Mouse (Mus musculus) midbrain, postnatal 0 days (tissue): ENCODE measurements around the gene Ssbp2. TPM values are rescaled to one million over a fixed set of nuclear protein-coding genes. Genes with fewer than 3 reads are reported as not detected.

Experiments
- ATAC-seq: fragments of 200-750 bp; cut with Nextera tagmentation; 2 replicates; pipeline ENCODE4 v1.8.0; 2017; ENCODE audit warnings: moderate number of reproducible peaks, mild to moderate bottlenecking, moderate TSS enrichment, moderate library complexity; ENCODE audit not compliant: low FRiP score
- DNase-seq: peaks from one replicate; pipeline ENCODE4 v3.0.0-alpha.2; 2015; ENCODE audit warnings: low spot score
- H3K27ac ChIP-seq: fragments of 300-500 bp; sonication (generic); 2 replicates; pipeline ENCODE4 v1.5.1; 2014; ENCODE audit warnings: low read depth, mild to moderate bottlenecking, low read length, mixed read lengths
- H3K27me3 ChIP-seq: fragments of 300-500 bp; sonication (generic); 2 replicates; pipeline ENCODE4 v1.6.1; 2014; ENCODE audit warnings: low read length, control low read depth, mixed read lengths; ENCODE audit not compliant: insufficient read depth
- H3K36me3 ChIP-seq: fragments of 300-500 bp; sonication (generic); 2 replicates; pipeline ENCODE4 v1.6.1; 2014; ENCODE audit warnings: low read length, control low read depth, mixed read lengths; ENCODE audit not compliant: insufficient read depth
- H3K4me1 ChIP-seq: fragments of 300-500 bp; sonication (generic); 2 replicates; pipeline ENCODE4 v1.6.1; 2014; ENCODE audit warnings: mild to moderate bottlenecking, control low read depth, antibody characterized with exemption, low read length, mixed read lengths; ENCODE audit not compliant: insufficient read depth
- H3K4me2 ChIP-seq: fragments of 300-500 bp; sonication (generic); 2 replicates; pipeline ENCODE4 v1.6.1; 2014; ENCODE audit warnings: low read depth, mild to moderate bottlenecking, low read length, mixed read lengths; ENCODE audit not compliant: poor library complexity, severe bottlenecking
- H3K4me3 ChIP-seq: fragments of 300-500 bp; sonication (generic); 2 replicates; pipeline ENCODE4 v1.5.1; 2014; ENCODE audit warnings: low read depth, mild to moderate bottlenecking, low read length, moderate library complexity
- H3K9ac ChIP-seq: fragments of 300-500 bp; sonication (generic); replicated peaks from 2 replicates; pipeline ENCODE4 v1.6.1; 2014; ENCODE audit warnings: mild to moderate bottlenecking, low read length, moderate library complexity, mixed read lengths; ENCODE audit not compliant: poor library complexity, severe bottlenecking
- H3K9me3 ChIP-seq: fragments of 300-500 bp; sonication (generic); 2 replicates; pipeline ENCODE4 v1.6.1; 2016; ENCODE audit warnings: low read length, control low read depth
- CTCF ChIP-seq: IDR thresholded peaks from 2 replicates; pipeline ENCODE4 v1.5.1; 2016; ENCODE audit warnings: antibody characterized with exemption, mild to moderate bottlenecking
- WGBS: fragments of 180-500 bp; shearing (Covaris S2); extraction: QIAGEN DNeasy Blood & Tissue Kit; methylation state at CpG from one replicate; pipeline ENCODE4 v1.1.7; 2014; 5-methylcytosine and 5-hydroxymethylcytosine counted together
- polyA plus RNA-seq: library from polyadenylated mRNA; unstranded; fragments of >200 nt; fragmentation: Nextera tagmentation; extraction: Ambion mirVana; gene quantifications from 2 replicates; pipeline ENCODE4 v1.2.1, GENCODE M21; 2015
- total RNA-seq: library from RNA; depleted of rRNA; stranded (reverse); fragments of >200 nt; gene quantifications from 2 replicates; pipeline ENCODE4 v1.2.3, GENCODE M21; 2014

Ssbp2 gene
- total and polyA plus RNA-seq, 2 experiments from 2014 or later: 156 to 167 TPM

DNA sequence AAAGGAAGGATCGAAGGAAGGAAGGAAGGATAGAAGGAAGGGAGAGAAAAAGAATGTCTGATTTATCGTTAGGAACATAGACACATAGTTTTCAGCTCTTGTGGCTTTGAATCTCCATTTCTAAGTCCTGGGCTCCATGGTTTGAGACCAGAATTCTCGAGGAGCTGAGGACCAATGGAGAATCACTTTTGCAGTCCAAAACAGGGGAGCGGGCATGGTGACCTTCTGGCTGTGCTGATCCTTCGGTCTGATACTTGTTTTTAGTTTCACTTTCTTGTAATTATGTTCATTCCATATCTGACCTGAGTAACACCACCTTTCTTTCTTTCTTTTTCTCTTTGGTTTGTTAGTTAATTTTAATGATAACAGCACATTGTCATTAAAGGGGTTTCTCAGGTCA, 29.2 kb upstream of the Ssbp2 start:
- H3K27me3 ChIP-seq: no peaks in the 10 kb centered on the region
- 66% methylated on average over 5 of the region's 5 CpGs for WGBS
- no peaks in the 10 kb centered on the region for H3K36me3 ChIP-seq
- H3K9ac ChIP-seq: no peak overlapping the region
- DNase-seq (no peak), ATAC-seq (no peak)
- H3K9me3 ChIP-seq: no peaks in the 10 kb centered on the region
- 0 out of 2 replicates have a peak, but pooled peaks cover 3% of the 10 kb centered on the region for H3K4me1 ChIP-seq
- H3K27ac ChIP-seq: no peak overlapping the region
- no peak overlapping the region for H3K4me3 ChIP-seq
- H3K4me2 ChIP-seq: no peak overlapping the region
- TF ChIP-seq CTCF: no peak

DNA sequence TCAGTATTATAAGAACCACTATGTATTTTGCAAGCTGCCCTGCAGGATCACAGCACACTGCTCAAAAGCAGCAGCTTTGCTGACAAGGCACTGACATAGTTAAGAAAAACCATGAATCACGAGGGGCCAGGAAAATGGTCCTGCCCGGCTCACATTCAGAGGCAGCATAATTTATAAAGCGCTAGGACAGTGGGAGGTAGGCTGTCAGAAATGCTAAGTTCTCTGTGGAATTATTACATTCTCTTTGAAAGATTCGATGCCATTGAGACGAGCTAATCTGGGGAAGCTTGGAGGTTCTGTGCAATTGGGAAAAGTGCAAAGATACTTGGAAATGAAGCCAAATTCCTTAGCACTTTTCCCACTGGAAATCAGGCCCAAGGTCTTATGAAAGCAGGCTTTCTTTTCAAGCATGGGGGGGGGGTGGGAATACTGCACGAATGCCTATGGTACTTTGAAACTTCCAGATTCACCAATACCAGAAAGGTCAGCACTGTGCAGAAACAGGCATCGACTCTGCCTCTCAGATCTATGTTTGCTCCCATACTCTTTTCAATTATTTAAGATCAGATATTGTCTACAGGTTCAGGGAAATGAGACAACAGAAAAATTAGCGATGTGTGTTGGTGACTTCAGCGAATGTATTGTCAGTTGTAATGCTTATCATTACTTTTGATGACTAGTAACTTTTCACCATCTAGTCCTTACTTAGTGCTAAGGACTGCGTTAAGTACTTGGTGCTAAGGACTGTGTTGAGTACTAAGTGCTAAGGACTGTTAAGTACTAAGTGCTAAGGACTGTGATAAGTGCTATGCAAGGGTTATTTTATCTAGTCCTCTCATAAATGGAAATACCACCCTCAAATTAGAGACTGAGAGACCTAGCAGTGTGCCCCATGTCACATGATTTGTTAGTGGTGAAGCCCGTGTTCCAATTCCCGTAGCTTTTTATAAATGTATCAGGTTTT, 28.4 kb upstream of the Ssbp2 start:
- Histone ChIP-seq H3K36me3 (no peaks in the 10 kb centered on the region), H3K27ac (no peak overlapping the region), H3K9me3 (no peaks in the 10 kb centered on the region), H3K4me2 (no peak overlapping the region), H3K9ac (no peak overlapping the region), H3K4me1 (no peaks in the 10 kb centered on the region), H3K27me3 (no peaks in the 10 kb centered on the region), H3K4me3 (no peak overlapping the region)
- DNase-seq: peak; percentile 19
- TF ChIP-seq CTCF: no peak
- no peak for ATAC-seq
- WGBS: 48% methylated on average over 12 of the region's 12 CpGs

DNA sequence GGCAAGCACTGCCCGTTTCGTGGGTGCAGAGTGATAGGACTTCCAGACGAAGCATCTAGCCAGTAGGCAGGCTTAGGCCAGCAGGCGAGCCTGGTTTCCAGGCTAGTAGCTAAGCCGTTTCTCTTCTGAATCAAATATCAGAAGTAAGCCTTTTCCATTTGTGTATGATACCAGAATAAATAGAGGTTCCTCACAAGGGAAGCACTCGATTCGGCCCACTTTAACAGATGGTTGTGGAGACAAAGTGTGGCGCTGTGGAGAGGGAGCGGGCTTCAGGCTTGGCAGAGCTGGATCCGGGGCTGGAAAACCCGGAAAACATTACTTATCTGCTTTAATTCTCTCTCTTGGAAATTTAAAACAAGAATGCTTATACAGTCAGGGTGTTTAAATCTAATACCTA, 27.1 kb upstream of the Ssbp2 start:
- H3K27ac ChIP-seq: peak overlapping the region; percentile 51; the same call in 1 of the 2 replicates
- H3K27me3 ChIP-seq: no peaks in the 10 kb centered on the region
- WGBS: 71% methylated on average over 11 of the region's 11 CpGs
- H3K4me3 ChIP-seq: no peak overlapping the region
- TF ChIP-seq CTCF: no peak
- H3K36me3 ChIP-seq: no peaks in the 10 kb centered on the region
- DNase-seq (no peak), ATAC-seq (no peak)
- H3K4me2 ChIP-seq: no peak overlapping the region
- no peaks in the 10 kb centered on the region for H3K4me1 ChIP-seq
- no peak overlapping the region for H3K9ac ChIP-seq
- H3K9me3 ChIP-seq: no peaks in the 10 kb centered on the region

DNA sequence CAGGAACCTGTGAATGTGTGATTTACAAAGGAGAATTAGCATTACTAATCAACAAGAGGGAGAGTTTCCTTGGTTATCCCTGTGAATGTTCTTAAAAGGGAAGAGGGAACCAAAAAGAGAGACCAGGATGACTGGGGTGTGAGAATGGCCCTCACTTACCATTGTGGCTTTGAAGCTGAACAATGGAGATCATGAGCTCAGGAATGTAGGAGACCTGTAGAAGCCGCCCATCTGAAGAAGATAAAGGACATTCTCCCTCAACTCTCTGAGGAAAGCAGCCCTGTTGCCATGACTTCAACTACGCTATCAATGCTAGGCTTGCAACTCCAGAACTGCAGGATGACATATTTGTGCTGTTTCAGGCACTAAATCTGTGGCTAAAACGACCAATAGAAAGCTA, 22.2 kb upstream of the Ssbp2 start:
- TF ChIP-seq CTCF: no peak
- Histone ChIP-seq H3K9me3 (no peaks in the 10 kb centered on the region), H3K36me3 (no peaks in the 10 kb centered on the region), H3K27ac (no peak overlapping the region), H3K27me3 (no peaks in the 10 kb centered on the region), H3K9ac (no peak overlapping the region), H3K4me3 (no peak overlapping the region), H3K4me1 (no peaks in the 10 kb centered on the region), H3K4me2 (no peak overlapping the region)
- no peak for ATAC-seq
- no peak for DNase-seq
- WGBS: 58% methylated on average over 3 of the region's 3 CpGs

DNA sequence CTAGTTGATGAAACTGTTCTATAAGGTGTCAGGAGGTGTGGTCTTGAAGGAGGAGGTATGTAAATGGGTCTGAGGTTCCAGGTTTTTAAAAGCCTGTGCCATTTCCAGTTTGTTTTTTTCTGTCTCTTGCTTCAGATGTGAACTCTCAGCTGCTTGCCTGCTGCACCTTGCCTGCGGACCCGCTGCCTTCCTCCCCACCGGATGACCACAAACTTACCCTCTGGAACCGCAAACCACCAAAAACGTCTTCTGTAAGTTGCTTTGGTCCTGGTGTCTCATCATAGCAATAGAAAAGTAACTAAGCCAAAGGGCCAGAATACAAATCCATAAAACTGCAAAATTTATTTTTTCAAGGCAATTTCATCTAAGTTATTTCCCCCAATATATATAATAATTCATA, 18.6 kb upstream of the Ssbp2 start:
- DNase-seq (no peak), ATAC-seq (no peak)
- H3K4me1 ChIP-seq: no peaks in the 10 kb centered on the region
- H3K27ac ChIP-seq: no peak overlapping the region
- TF ChIP-seq CTCF: no peak
- WGBS: 96% methylated on average over 5 of the region's 5 CpGs
- H3K9me3 ChIP-seq: no peaks in the 10 kb centered on the region
- H3K4me2 ChIP-seq: no peak overlapping the region
- H3K4me3 ChIP-seq: no peak overlapping the region
- H3K9ac ChIP-seq: no peak overlapping the region
- no peaks in the 10 kb centered on the region for H3K36me3 ChIP-seq
- H3K27me3 ChIP-seq: no peaks in the 10 kb centered on the region

DNA sequence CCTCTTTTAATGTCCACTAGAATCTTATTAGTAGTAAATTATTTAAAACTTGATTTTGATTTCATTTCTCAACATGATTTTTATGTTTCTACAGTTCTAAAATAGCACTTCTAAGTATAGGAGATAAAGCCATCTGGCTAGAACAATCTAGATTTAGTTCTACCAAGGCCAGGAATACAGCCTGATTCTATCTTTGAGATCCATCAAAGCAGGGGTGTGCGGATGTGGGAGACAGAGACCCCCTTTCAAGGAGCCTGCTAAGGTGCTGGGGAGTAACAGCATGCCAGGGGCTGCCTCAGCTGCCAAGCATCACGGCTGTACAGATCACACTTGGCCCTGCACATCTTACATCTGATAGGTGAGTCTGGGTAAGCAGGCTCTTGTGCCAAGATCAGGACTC, 13.4 kb upstream of the Ssbp2 start:
- no peaks in the 10 kb centered on the region for H3K36me3 ChIP-seq
- no peak for TF ChIP-seq CTCF
- no peaks in the 10 kb centered on the region for H3K4me1 ChIP-seq
- no peak overlapping the region for H3K4me2 ChIP-seq
- DNase-seq (no peak), ATAC-seq (no peak)
- 90% methylated on average over 2 of the region's 2 CpGs for WGBS
- H3K9me3 ChIP-seq: no peaks in the 10 kb centered on the region
- H3K9ac ChIP-seq: no peak overlapping the region
- H3K4me3 ChIP-seq: no peak overlapping the region
- H3K27me3 ChIP-seq: no peaks in the 10 kb centered on the region
- no peak overlapping the region for H3K27ac ChIP-seq
